In genomic region chr2:72045659-72046058, GRCm38 (mm10) we compare ENCODE assay signal across 18 mouse cellular contexts.
DNase-seq lines count a peak whose midpoint lies in the region; ATAC-seq lines count a peak whose summit lies in the region.
"Had no signal": no experiment of that assay in that cellular context is flagged by ENCODE, and none has a peak within 500 bp of the region (broad histone marks: within the 10 kb centered on the region; RNA-seq: fewer than 3 reads in every experiment).

No protein-coding gene starts in this region.

- H3K36me3 ChIP-seq in intestine, embryonic 14.5 days (ENCODE audit: control insufficient read depth, insufficient read depth, low read length) = no peaks in the 10 kb centered on the region
- H3K36me3 ChIP-seq in intestine, embryonic 16.5 days (ENCODE audit: control insufficient read depth, insufficient read depth, low read length) = no peaks in the 10 kb centered on the region
- no peaks in the 10 kb centered on the region for H3K36me3 ChIP-seq in neural tube, embryonic 13.5 days
- H3K36me3 ChIP-seq: forebrain, embryonic 15.5 days; heart, embryonic 10.5 days had no signal

- no peak overlapping the region for H3K4me3 ChIP-seq in intestine, embryonic 14.5 days (ENCODE audit: low read depth, low read length)
- H3K4me3 ChIP-seq in intestine, embryonic 16.5 days (ENCODE audit: low read length) = no peak overlapping the region
- H3K4me3 ChIP-seq in neural tube, embryonic 13.5 days = no peak overlapping the region
- H3K4me3 ChIP-seq: forebrain, embryonic 15.5 days; heart, embryonic 10.5 days had no signal

- peaks cover 6% of the 10 kb centered on the region for H3K4me1 ChIP-seq in intestine, embryonic 14.5 days (replicated peaks; ENCODE audit: control insufficient read depth, insufficient read depth, low read length)
- H3K4me1 ChIP-seq in intestine, embryonic 16.5 days (ENCODE audit: control insufficient read depth, insufficient read depth, low read length) = no peaks in the 10 kb centered on the region
- H3K4me1 ChIP-seq in neural tube, embryonic 13.5 days (replicated peaks) = peaks cover 24% of the 10 kb centered on the region
- H3K4me1 ChIP-seq: heart, embryonic 10.5 days had no signal

- H3K27me3 ChIP-seq in intestine, embryonic 14.5 days (replicated peaks; ENCODE audit: control insufficient read depth, insufficient read depth, low read length) = no peaks in the 10 kb centered on the region
- H3K27me3 ChIP-seq in intestine, embryonic 16.5 days (replicated peaks; ENCODE audit: control insufficient read depth, insufficient read depth, low read length) = no peaks in the 10 kb centered on the region
- 0 out of 2 replicates have a peak, but pooled peaks cover 4% of the 10 kb centered on the region for H3K27me3 ChIP-seq in neural tube, embryonic 13.5 days
- H3K27me3 ChIP-seq: forebrain, embryonic 15.5 days; Patski had no signal

- peak; percentile 52 for DNase-seq in heart, adult 11 months
- no peak for DNase-seq in heart, postnatal 4 days
- peak; percentile 47 for DNase-seq in intestine, embryonic 14.5 days (ENCODE audit: low spot score)
- no peak for DNase-seq in neural tube, embryonic 10.5 days (ENCODE audit: extremely low spot score, low spot score)
- no peak for DNase-seq in MN1 (ENCODE audit: low spot score)
- no peak for DNase-seq in lung, postnatal 36 days
- DNase-seq: adrenal gland, postnatal 14 days; cerebellum, adult 2 months; gastrocnemius, postnatal 36 days; heart, adult 18-20 months; heart, postnatal 10 days had no signal

- H3K27ac ChIP-seq in intestine, embryonic 14.5 days (ENCODE audit: low read depth) = no peak overlapping the region
- no peak overlapping the region for H3K27ac ChIP-seq in intestine, embryonic 16.5 days (ENCODE audit: low read length)
- H3K27ac ChIP-seq in neural tube, embryonic 13.5 days (replicated peaks) = peak overlapping the region; percentile 39
- H3K27ac ChIP-seq: forebrain, embryonic 15.5 days; heart, embryonic 10.5 days had no signal

- no peak overlapping the region for H3K9ac ChIP-seq in intestine, embryonic 14.5 days (ENCODE audit: low read length)
- no peak overlapping the region for H3K9ac ChIP-seq in intestine, embryonic 16.5 days (ENCODE audit: low read depth, low read length)
- no peak overlapping the region for H3K9ac ChIP-seq in neural tube, embryonic 13.5 days
- H3K9ac ChIP-seq: forebrain, embryonic 15.5 days had no signal

- no peak for ATAC-seq in intestine, embryonic 14.5 days (replicated peaks; ENCODE audit: low FRiP score, low TSS enrichment, low read depth)
- no peak for ATAC-seq in intestine, embryonic 16.5 days
- no peak for ATAC-seq in neural tube, embryonic 13.5 days (ENCODE audit: low read depth)
- ATAC-seq: activated CD4-positive, CD25-positive, alpha-beta regulatory T cell, adult 4 months; forebrain, embryonic 15.5 days; inflammation-experienced regulatory T-cells, adult 6 months; Patski had no signal

- H3K4me2 ChIP-seq in intestine, embryonic 14.5 days (ENCODE audit: low read length) = no peak overlapping the region
- no peak overlapping the region for H3K4me2 ChIP-seq in intestine, embryonic 16.5 days (ENCODE audit: low read depth, low read length)
- no peak overlapping the region for H3K4me2 ChIP-seq in neural tube, embryonic 13.5 days
- H3K4me2 ChIP-seq: forebrain, embryonic 15.5 days had no signal

- H3K9me3 ChIP-seq in intestine, embryonic 14.5 days (ENCODE audit: control insufficient read depth, low read length) = no peaks in the 10 kb centered on the region
- H3K9me3 ChIP-seq in intestine, embryonic 16.5 days (ENCODE audit: control insufficient read depth, low read length) = no peaks in the 10 kb centered on the region
- no peaks in the 10 kb centered on the region for H3K9me3 ChIP-seq in neural tube, embryonic 13.5 days
- H3K9me3 ChIP-seq: forebrain, embryonic 15.5 days; heart, embryonic 10.5 days had no signal

- WGBS in intestine, embryonic 14.5 days = 57% methylated on average over 11 of the region's 11 CpGs
- WGBS in intestine, embryonic 16.5 days = 63% methylated on average over 11 of the region's 11 CpGs
- WGBS in neural tube, embryonic 13.5 days = 40% methylated on average over 11 of the region's 11 CpGs

Comparison
In these comparisons a context has a peak if more than half of its experiments do, and no peak if none do; other contexts are left out.
1. DNase-seq: peak in heart, adult 11 months (single experiment) and intestine, embryonic 14.5 days (single experiment); none in heart, postnatal 4 days (single experiment), neural tube, embryonic 10.5 days (single experiment), MN1 (single experiment) and lung, postnatal 36 days (single experiment).